Mouse (Mus musculus) gastrocnemius, adult 8-10 months (tissue): ENCODE results near the gene Snx9. TPM values are rescaled to one million over a fixed set of nuclear protein-coding genes. Genes with fewer than 3 reads are reported as not detected.

Experiments used
- DNase-seq, 2 experiments: peaks; one replicate each; pipeline ENCODE4 v3.0.0; 2022; ENCODE audit warnings: low spot score in 2 of 2
- total RNA-seq, 4 experiments: library from RNA; stranded (reverse); gene quantifications; 2 replicates each; pipeline ENCODE4 v1.2.4; 2022

Gene Snx9
- total RNA-seq, 4 experiments from 2014 or later = 26.5 to 28.7 (median 27.9) TPM

DNA sequence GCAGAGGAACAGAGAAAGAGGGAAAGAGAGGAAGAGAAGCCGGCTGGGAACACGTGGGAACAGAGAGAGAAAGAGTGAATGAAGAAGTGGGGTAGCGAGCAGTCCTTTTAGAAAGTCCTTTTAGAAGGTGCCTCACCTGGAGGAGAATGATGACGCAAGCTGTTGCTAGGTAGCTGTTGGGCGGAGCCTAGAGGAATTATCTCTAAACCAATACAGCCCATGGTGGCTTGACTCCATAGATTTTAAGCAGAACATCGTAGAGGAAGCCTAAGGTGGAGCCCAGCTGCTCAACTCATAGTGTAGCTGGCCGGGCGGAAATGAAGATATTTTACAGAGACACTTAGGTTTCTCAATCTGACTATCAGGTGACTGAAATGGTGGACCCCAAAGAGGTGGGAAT is 122.6 kb downstream of the Snx9 start:
- DNase-seq = no peak

DNA sequence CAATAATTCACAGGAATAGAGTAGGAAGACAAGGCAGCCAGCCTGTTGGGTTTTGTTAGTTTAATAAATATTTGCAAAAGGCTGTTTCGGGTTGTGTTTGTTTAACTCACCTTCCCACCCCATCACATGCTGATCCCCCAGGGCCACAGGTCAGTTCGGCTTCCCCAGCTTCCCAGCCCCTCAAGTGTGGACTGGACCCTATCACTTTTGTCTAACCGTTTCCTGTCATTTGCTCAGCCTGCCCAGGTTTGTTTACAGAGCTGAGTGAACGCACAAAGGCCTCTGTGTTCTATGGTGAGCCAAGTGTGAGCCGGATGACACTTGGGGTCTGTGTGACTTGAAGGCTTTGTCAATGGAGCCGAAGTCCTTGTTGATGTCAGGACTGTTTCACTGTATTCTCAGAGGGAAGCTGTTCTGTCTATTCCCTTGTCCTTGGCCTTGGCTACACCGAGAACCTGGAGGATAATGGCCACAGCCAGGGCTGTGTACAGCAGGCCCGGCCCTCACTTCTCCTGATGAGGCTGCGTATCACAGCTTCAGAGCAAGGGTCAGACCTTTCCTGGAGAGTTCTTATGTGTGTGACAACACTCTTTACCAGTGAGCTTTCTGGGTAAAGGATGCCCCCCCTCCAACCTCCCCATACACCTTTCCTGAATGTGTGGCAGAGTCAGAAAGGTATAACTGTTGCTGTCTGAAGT is 124.1 kb downstream of the Snx9 start:
- no peak for DNase-seq

DNA sequence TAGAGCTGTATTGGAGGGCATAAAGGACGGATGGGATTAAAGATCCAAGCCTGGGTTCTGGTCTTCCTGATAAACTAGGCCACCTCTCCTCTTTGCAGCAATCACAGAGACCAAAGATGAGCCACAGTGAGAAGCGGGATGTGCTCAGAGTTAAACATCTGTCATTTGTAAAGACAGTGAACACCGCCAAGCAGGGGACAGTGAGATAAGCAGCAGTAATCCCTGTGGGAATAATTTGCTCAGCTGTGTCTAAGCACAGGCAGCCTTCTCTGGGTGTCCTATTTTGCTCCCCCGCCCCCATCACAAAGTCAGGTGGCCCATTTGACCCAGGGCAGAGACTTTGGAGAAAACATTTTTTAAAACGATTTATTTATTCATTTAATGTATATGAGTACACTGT is 125.6 kb downstream of the Snx9 start:
- no peak for DNase-seq

DNA sequence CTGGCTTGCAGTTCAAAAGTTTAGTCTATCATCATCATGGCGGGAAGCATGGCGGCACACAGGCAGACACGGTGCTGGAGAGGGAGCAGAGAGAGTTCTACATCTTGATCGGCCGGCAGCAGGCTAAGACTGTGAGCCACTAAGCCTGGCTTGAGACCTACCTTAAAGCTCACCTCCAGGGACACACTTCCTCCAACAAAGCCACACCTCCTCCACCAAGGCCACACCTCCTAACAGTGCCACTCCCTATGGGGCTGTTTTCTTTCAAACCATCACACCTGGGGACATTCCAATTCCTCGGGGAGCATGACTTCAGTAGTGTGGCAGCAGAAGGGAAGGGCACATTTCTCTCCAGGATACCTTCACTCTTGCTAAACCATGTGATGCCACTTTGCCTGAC is 127.4 kb downstream of the Snx9 start:
- DNase-seq = no peak

DNA sequence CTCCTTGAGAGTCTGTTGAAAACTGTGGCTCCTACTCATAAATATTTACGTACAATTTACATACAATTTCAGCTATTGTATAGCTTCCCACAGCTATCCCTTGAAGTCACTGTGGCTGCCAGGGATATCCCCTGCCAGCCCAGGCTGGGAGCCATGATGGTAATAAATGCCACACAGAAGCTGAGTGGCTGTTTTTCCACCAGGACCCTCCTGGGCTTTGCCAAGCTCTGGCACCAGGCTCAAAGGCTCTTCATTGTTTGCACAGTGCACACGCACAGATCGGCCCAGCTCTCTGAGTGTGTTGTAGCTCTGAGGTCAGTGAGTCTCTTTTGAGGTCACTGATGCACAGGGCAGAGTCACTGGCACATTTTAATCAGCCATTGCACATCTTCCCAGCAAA is 128.1 kb downstream of the Snx9 start:
- no peak for DNase-seq

DNA sequence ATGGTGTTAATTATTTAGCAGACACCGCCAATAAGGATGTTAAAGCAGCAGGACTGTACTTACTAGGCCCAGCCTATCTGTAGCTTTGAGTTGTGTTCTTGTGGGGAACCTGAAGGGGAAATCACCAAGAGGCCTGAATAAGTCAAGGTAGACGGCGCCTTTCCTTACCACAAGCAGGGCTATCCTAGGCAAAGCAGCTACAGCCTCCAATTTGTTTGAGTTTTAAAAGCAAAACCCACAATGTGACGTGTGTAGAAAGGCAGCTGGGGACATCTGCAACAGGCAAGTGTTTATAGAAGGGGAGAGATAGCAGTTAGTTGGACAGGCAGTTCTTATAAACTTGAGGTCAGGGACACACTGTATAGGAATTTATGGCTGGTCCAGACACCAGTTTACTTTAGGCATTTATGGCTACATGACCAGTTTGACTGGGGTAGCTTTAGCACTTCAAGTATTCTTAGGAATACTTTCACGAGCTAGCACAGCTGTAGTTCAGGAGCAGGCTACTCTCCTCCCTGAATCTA is 129.2 kb downstream of the Snx9 start:
- DNase-seq = no peak

DNA sequence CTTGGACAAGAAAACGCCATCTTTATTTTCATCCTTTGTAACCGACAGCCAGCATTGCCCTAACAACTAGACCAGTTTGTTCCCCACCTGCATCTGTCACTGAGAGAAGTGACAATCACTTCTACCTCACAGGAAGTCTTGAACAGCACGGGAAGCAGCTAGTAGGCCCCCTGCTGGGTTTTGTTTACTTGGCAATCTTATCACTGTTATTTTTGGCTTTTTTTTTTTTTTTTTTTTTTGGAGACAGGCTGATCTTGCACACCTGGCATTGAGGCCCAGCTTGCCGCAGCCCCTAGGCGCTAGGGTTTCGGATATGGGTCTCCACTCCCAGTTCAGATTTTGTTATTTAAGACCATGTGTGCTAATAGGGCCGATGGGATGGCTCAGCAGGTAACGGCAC is 132.4 kb downstream of the Snx9 start:
- no peak for DNase-seq

DNA sequence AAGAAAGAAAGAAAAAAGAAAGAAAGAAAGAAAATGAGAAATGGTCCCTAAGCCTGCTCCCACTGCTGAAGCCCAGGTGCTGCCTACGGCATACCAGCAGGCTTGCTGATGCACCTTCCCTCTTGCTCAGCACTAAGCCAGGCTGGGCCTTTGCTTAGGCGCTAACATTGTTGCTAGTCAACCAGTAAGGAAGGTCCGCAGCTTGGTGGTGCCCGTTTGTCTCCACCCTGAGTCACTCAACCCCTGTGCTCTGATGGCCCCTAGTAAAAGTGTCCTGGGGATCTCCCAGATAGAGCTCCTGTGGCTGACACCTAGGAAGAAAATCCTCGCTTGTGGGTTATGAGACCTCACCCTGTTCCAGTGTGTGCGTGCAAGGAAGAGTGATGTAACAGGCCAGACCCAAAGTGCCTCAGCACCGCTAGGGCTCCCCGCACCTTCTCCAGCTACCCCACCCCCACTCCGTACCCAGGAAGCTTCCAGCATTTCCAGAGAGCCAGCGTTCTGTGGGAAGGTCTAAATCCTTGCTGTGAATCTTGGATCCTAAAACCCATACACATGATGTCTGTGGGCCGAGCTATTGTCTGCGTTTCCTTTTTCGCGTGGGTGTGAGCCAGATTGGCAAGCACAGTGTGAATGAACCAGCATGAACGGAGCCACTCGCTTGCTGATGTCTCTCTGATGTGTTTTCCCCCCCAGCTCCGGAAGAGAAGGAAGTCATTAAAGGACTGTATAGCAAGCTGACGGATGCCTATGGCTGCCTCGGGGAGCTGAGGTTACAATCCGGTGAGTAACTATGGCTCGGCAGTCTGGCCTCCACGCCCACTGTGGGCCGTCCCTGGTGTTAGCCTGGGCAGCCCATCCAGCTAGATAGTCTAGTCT is 134.2 kb downstream of the Snx9 start:
- DNase-seq = peak in 1 of 2 experiments; percentile 48

DNA sequence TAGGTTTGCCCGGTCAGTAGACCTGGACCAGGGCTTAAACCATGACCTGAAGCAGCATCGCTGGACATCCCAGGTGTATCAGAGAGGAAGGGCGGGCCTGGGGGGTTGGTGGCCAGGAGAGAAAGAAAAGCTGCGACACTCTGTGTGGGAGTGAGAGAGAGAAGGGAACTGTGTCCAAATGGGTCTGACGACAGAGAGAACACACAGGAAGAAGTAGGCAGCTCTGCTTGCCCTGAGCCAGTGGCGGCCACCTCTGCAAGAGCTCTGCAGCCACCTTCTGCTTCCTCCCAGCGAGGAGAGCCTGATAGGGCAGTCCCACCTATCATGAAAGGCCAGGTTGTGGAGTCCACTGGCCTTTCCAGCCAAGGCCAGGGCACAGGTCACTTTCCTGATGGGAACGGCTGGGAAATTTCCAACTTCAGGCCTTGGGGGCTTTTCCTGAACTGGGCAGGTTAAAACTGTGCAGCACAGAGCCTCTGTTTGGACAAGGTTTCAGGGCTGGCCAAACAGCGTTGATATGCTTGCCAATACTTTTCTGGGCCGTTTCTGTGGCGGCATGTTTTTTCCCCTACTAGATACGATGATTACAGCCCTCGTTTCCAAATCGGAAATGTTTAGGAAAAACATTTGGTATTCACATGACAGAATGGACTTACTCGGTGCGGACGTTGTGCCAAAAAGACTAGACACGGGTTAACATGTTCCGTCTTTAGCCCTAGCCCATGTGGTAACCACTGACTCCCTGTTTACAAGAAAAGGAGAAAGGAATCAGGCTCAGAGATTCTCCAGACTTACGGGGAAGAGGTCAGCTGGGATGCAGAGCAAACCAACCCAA is 135.3 kb downstream of the Snx9 start:
- no peak for DNase-seq

DNA sequence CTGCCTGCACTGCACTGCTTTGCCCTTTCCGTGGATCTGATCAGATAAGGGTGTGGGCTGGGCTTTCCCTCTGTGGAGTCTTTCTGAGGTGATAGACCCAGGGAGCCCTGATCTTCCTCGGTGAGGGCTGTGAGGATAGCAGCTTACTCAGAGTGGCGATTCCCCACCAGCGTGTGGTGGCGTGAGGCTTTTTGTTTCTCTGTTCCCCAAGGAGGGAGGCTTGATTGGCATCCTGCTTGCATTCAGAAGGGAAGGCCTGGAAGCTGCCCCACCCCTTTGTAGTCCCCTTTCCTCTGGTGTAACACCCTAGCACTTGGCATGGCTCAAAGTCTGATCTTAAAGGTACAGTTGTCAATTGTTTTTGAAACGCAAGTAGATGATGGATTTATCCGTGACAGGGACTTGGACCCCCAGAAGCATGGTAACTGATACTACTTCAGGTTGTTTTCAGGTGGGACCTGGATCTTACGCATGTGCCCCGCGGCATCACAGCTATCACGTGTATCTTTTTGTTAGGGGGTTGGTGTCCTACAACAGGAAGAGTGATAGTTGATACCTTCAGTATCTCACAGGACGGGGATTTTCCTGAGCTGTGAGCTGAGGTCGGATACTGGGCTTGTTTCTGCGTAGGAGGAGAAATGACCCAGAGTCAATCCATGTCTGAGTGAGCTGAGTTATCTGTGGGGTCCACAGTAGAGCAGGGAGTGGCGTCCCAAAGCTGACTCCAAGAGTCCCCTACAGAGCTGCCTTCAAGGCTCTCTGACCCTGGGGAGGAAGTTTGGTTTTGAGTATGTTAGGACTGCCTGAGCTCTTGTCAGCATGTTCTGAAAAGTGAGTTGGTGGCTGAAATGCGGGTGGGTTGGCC is 136.2 kb downstream of the Snx9 start:
- peak in 1 of 2 experiments; percentile 47 for DNase-seq

DNA sequence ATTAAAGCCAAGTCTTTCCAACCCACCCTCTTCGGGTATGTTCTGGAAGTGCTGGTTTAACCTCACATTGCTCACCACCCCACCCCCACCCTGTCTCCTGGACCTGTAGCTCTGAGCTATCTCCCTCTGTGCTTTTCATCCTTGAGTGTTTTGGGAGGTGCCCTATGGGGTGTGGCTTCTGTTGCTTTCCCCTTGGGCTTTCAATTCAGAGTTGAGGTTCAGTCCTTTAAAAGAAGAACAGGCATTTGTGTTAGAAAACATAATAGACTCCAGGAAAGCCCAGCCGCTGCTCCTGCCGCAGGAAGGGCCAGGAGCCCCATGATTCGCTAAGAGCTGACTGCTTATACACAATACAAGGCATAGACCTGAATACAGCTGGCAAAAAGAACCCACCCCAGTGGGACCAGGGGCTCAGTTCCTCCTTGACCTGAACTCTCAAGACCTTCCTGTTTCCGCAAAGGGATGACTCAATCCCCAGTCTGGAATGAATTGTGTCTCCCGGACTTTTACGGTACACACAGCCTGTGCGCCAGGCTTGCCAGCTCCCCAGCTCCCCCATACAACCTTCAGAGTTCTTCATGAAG is 136.9 kb downstream of the Snx9 start:
- no peak for DNase-seq

DNA sequence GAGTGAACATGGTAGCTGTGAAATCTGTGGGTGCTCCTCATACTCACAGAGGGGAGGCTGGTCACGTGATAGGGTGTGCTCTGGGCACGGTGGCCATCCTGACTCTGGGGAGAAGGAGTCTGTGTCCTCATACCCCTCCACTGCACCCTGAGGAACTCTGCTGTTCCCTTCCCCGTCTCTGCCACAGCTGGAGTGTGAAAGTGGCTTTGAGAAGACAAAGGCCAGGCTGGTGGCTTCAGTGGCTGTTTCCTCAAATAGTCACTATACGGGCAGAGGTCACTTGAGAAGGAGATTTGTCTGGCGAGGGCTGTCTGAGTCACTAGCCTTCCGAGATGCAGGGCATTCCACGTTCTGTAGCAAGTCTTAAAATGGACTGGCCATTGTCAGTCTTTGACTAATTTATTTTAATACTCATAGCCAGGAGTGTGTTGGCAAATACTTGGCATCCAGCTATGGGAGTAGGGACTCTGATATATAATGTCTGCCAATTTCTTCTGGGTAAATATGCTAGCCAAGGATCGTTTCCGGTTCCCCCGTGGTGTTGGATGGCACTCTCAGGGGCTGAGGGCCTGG is 137.5 kb downstream of the Snx9 start:
- DNase-seq = no peak

DNA sequence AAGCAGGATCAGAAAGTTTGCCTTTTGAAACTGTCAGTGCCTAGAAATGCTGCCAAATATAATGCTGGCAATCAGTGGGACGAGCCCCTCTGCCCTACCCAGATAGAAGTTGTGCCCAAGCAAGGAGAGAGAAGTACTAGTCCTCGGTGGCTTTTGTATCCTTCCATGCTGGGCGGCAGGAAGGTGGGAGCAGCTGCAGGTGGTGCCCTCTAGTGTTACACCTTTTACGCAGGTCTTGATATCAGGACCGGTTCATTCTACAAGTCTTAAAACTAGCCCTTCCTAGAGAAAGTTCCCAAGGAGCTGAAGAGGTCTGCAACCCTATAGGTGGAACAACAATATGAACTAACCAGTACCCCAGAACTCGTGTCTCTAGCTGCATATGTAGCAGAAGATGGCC is 139.7 kb downstream of the Snx9 start:
- DNase-seq = no peak

Other genes starting within 250 kb of the Snx9 start
- gene Synj2, start 100.0 kb downstream of the Snx9 start, total RNA-seq = 10 to 100 TPM; 27.1 to 40.6 (median 29.6) TPM
- gene Serac1, start 238.4 kb downstream of the Snx9 start, total RNA-seq = 1 to 10 TPM; 6.7 to 8.4 (median 7.2) TPM
- 10 to 100 TPM; 46.5 to 55.8 (median 52.2) TPM for gene Gtf2h5, start 238.5 kb downstream of the Snx9 start, total RNA-seq